29 mouse cellular contexts compared by ENCODE assay signal in genomic region chr8:102462601-102463000, GRCm38 (mm10).
DNase-seq lines count a peak whose midpoint lies in the region; ATAC-seq lines count a peak whose summit lies in the region.
"Had no signal": no experiment of that assay in that cellular context is flagged by ENCODE, and none has a peak within 500 bp of the region (broad histone marks: within the 10 kb centered on the region; RNA-seq: fewer than 3 reads in every experiment).

No protein-coding gene starts in this region.

- H3K4me2 ChIP-seq in forebrain, embryonic 14.5 days (ENCODE audit: low read length): no peak overlapping the region
- H3K4me2 ChIP-seq in forebrain, embryonic 16.5 days (ENCODE audit: low read length): no peak overlapping the region
- no peak overlapping the region for H3K4me2 ChIP-seq in midbrain, embryonic 15.5 days
- H3K4me2 ChIP-seq: embryonic facial prominence, embryonic 12.5 days; forebrain, embryonic 15.5 days; heart, embryonic 12.5 days; heart, embryonic 15.5 days; hindbrain, embryonic 13.5 days; intestine, embryonic 15.5 days had no signal

- H3K4me3 ChIP-seq in forebrain, embryonic 14.5 days (ENCODE audit: low read depth, low read length): no peak overlapping the region
- no peak overlapping the region for H3K4me3 ChIP-seq in forebrain, embryonic 16.5 days (replicated peaks; ENCODE audit: low read length)
- H3K4me3 ChIP-seq in midbrain, embryonic 15.5 days: no peak overlapping the region
- H3K4me3 ChIP-seq: embryonic facial prominence, embryonic 12.5 days; erythroblast, embryonic 14.5 days; forebrain, embryonic 15.5 days; gastrocnemius, adult 2 months; heart, embryonic 12.5 days; heart, embryonic 15.5 days; hindbrain, embryonic 10.5 days; hindbrain, embryonic 13.5 days; intestine, embryonic 15.5 days had no signal

- DNase-seq in forebrain, embryonic 14.5 days (ENCODE audit: low spot score): peak; percentile 41
- DNase-seq in NIH3T3 (ENCODE audit: low read depth): peak; percentile 11
- peak; percentile 6 for DNase-seq in brain, adult 2 months (ENCODE audit: low read depth, low spot score)
- DNase-seq in gonadal fat pad, adult 2 months (ENCODE audit: low read depth): peak; percentile 42
- no peak for DNase-seq in lung, postnatal 14 days
- DNase-seq: adrenal gland, adult 8-10 months; adrenal gland, postnatal 25 days; cerebellum, adult 11 months; cerebellum, adult 2 months; cerebellum, adult 9-11 months; gastrocnemius, adult 2 months; gastrocnemius, postnatal 14 days; heart, adult 18-20 months; heart, postnatal 10 days; heart, postnatal 36 days; kidney, adult 11 months had no signal

- no peaks in the 10 kb centered on the region for H3K4me1 ChIP-seq in forebrain, embryonic 14.5 days (ENCODE audit: control insufficient read depth, insufficient read depth, low read length)
- no peaks in the 10 kb centered on the region for H3K4me1 ChIP-seq in forebrain, embryonic 16.5 days (replicated peaks; ENCODE audit: control insufficient read depth, insufficient read depth, low read length)
- H3K4me1 ChIP-seq in midbrain, embryonic 15.5 days: no peaks in the 10 kb centered on the region
- H3K4me1 ChIP-seq: embryonic facial prominence, embryonic 12.5 days; forebrain, embryonic 15.5 days; heart, embryonic 12.5 days; heart, embryonic 15.5 days; hindbrain, embryonic 10.5 days; hindbrain, embryonic 13.5 days; intestine, embryonic 15.5 days had no signal

- H3K27me3 ChIP-seq in forebrain, embryonic 14.5 days (replicated peaks; ENCODE audit: control insufficient read depth, insufficient read depth, low read length): no peaks in the 10 kb centered on the region
- H3K27me3 ChIP-seq in forebrain, embryonic 16.5 days (replicated peaks; ENCODE audit: control insufficient read depth, insufficient read depth, low read length): no peaks in the 10 kb centered on the region
- H3K27me3 ChIP-seq in midbrain, embryonic 15.5 days (replicated peaks): no peaks in the 10 kb centered on the region
- H3K27me3 ChIP-seq: embryonic facial prominence, embryonic 12.5 days; forebrain, embryonic 15.5 days; heart, embryonic 12.5 days; heart, embryonic 15.5 days; hindbrain, embryonic 13.5 days; intestine, embryonic 15.5 days had no signal

- no peak overlapping the region for H3K27ac ChIP-seq in forebrain, embryonic 14.5 days (ENCODE audit: low read depth, low read length)
- H3K27ac ChIP-seq in forebrain, embryonic 16.5 days (ENCODE audit: low read length): no peak overlapping the region
- no peak overlapping the region for H3K27ac ChIP-seq in midbrain, embryonic 15.5 days
- H3K27ac ChIP-seq: embryonic facial prominence, embryonic 12.5 days; gastrocnemius, adult 2 months; heart, embryonic 15.5 days; hindbrain, embryonic 10.5 days; hindbrain, embryonic 13.5 days; intestine, embryonic 15.5 days had no signal

- no peak for ATAC-seq in forebrain, embryonic 14.5 days
- ATAC-seq in forebrain, embryonic 16.5 days: no peak
- ATAC-seq in midbrain, embryonic 15.5 days (replicated peaks): no peak
- ATAC-seq: activated CD4-positive, CD25-positive, alpha-beta regulatory T cell, adult 4 months; CD4-positive, CD25-positive, alpha-beta regulatory T cell, adult 4 months; forebrain, embryonic 15.5 days; hindbrain, embryonic 16.5 days; intestine, embryonic 15.5 days had no signal

- WGBS in forebrain, embryonic 14.5 days: 89% methylated on average over 2 of the region's 2 CpGs
- WGBS in forebrain, embryonic 16.5 days: 84% methylated on average over 2 of the region's 2 CpGs
- 90% methylated on average over 2 of the region's 2 CpGs for WGBS in midbrain, embryonic 15.5 days

- no peak overlapping the region for H3K9ac ChIP-seq in forebrain, embryonic 14.5 days (ENCODE audit: low read length)
- no peak overlapping the region for H3K9ac ChIP-seq in forebrain, embryonic 16.5 days (replicated peaks; ENCODE audit: low read depth, low read length)
- H3K9ac ChIP-seq in midbrain, embryonic 15.5 days: no peak overlapping the region
- H3K9ac ChIP-seq: embryonic facial prominence, embryonic 12.5 days; forebrain, embryonic 15.5 days; heart, embryonic 12.5 days; heart, embryonic 15.5 days; hindbrain, embryonic 13.5 days; intestine, embryonic 15.5 days had no signal

- H3K9me3 ChIP-seq in forebrain, embryonic 14.5 days (replicated peaks; ENCODE audit: control insufficient read depth, low read length): no peaks in the 10 kb centered on the region
- no peaks in the 10 kb centered on the region for H3K9me3 ChIP-seq in forebrain, embryonic 16.5 days (ENCODE audit: control insufficient read depth, low read length)
- H3K9me3 ChIP-seq in midbrain, embryonic 15.5 days: no peaks in the 10 kb centered on the region
- H3K9me3 ChIP-seq: embryonic facial prominence, embryonic 12.5 days; forebrain, embryonic 15.5 days; heart, embryonic 12.5 days; heart, embryonic 15.5 days; hindbrain, embryonic 10.5 days; hindbrain, embryonic 13.5 days; intestine, embryonic 15.5 days had no signal

- H3K36me3 ChIP-seq in forebrain, embryonic 14.5 days (ENCODE audit: control insufficient read depth, insufficient read depth, low read length): no peaks in the 10 kb centered on the region
- H3K36me3 ChIP-seq in forebrain, embryonic 16.5 days (ENCODE audit: control insufficient read depth, insufficient read depth): no peaks in the 10 kb centered on the region
- no peaks in the 10 kb centered on the region for H3K36me3 ChIP-seq in midbrain, embryonic 15.5 days (replicated peaks)
- H3K36me3 ChIP-seq: embryonic facial prominence, embryonic 12.5 days; forebrain, embryonic 15.5 days; heart, embryonic 12.5 days; heart, embryonic 15.5 days; hindbrain, embryonic 10.5 days; hindbrain, embryonic 13.5 days; intestine, embryonic 15.5 days had no signal
